Mouse (Mus musculus): ENCODE data around the gene Nploc4. TPM values are rescaled to one million over a fixed set of nuclear protein-coding genes. Genes with fewer than 3 reads are reported as not detected.

The Nploc4 gene
- 33.5 and 34.8 TPM in 2 replicates for polyA plus RNA-seq (2015; fragmentation: Nextera tagmentation; extraction: Ambion mirVana)

GRCm38 (mm10) chr11:120437152-120437856 lies at the start of gene Nploc4:
Gene Nploc4 (minus strand): TSS chr11:120437708.
- ATAC-seq (replicated peaks; ENCODE audit: low FRiP score), result peak; percentile 90
- H3K27me3 ChIP-seq, result no peaks in the 10 kb centered on the region
- H3K36me3 ChIP-seq, result peaks cover 29% of the 10 kb centered on the region
- H3K27ac ChIP-seq, result peak within 1 kb of the TSS; percentile 83
- peaks cover 12% of the 10 kb centered on the region for H3K4me1 ChIP-seq
- peak within 1 kb of the TSS; percentile 99 for H3K9ac ChIP-seq
- H3K9me3 ChIP-seq (replicated peaks), result no peaks in the 10 kb centered on the region
- H3K4me3 ChIP-seq (replicated peaks), result peak within 1 kb of the TSS; percentile 93
- H3K4me2 ChIP-seq, result peak within 1 kb of the TSS; percentile 76
- WGBS, result under 1% methylated on average over 63 of the region's 77 CpGs

- Histone ChIP-seq H3K36me3 (peaks cover 76% of the 10 kb centered on the region), H3K27ac (peak overlapping the region; percentile 87), H3K4me1 (peaks cover 44% of the 10 kb centered on the region), H3K9ac (peak overlapping the region; percentile 93), H3K4me3 (replicated peaks) (peak overlapping the region; percentile 99), H3K27me3 (no peaks in the 10 kb centered on the region), H3K4me2 (peak overlapping the region; percentile 70), H3K9me3 (replicated peaks) (no peaks in the 10 kb centered on the region)
- no peak for ATAC-seq (replicated peaks; ENCODE audit: low FRiP score)
- 7% methylated on average over 10 of the region's 10 CpGs for WGBS
These were observed 47.7 kb upstream of the Nploc4 start for GRCm38 (mm10) chr11:120485251-120485650.

GRCm38 (mm10) chr11:120484265-120484981 lies 46.9 kb upstream of the Nploc4 start, which contains the start of gene Mrpl12:
Gene Mrpl12 (plus strand): TSS chr11:120484613.
- Histone ChIP-seq H3K27me3 (no peaks in the 10 kb centered on the region), H3K9me3 (replicated peaks) (no peaks in the 10 kb centered on the region), H3K27ac (peak within 1 kb of the TSS; percentile 87), H3K4me3 (replicated peaks) (peak within 1 kb of the TSS; percentile 99), H3K36me3 (peaks cover 78% of the 10 kb centered on the region), H3K4me1 (peaks cover 36% of the 10 kb centered on the region), H3K4me2 (peak within 1 kb of the TSS; percentile 70), H3K9ac (peak within 1 kb of the TSS; percentile 93)
- under 1% methylated on average over 60 of the region's 60 CpGs for WGBS
- ATAC-seq (replicated peaks; ENCODE audit: low FRiP score), result peak; percentile 94

GRCm38 (mm10) chr11:120483448-120483934 lies 46.0 kb upstream of the Nploc4 start:
- 89% methylated on average over 7 of the region's 7 CpGs for WGBS
- H3K4me2 ChIP-seq, result peak overlapping the region; percentile 70

GRCm38 (mm10) chr11:120472052-120472451 lies 34.5 kb upstream of the Nploc4 start:
- ATAC-seq (replicated peaks; ENCODE audit: low FRiP score), result no peak
- no peak overlapping the region for H3K27ac ChIP-seq
- 96% methylated on average over 6 of the region's 6 CpGs for WGBS

More at GRCm38 (mm10) chr11:120483448-120483934, 46.0 kb upstream of the Nploc4 start:
- Histone ChIP-seq H3K27me3 (no peaks in the 10 kb centered on the region), H3K9me3 (replicated peaks) (no peaks in the 10 kb centered on the region), H3K4me3 (replicated peaks) (peak overlapping the region; percentile 99; the same call in 1 of the 2 replicates), H3K4me1 (peaks cover 26% of the 10 kb centered on the region), H3K9ac (peak overlapping the region; percentile 93), H3K36me3 (peaks cover 80% of the 10 kb centered on the region), H3K27ac (peak overlapping the region; percentile 87)
- no peak for ATAC-seq (replicated peaks; ENCODE audit: low FRiP score)

GRCm38 (mm10) chr11:120467736-120468092 lies 30.2 kb upstream of the Nploc4 start:
- no peak for ATAC-seq (replicated peaks; ENCODE audit: low FRiP score)
- H3K27ac ChIP-seq, result peak overlapping the region; percentile 60; the same call in 1 of the 2 replicates
- peak overlapping the region; percentile 100 for H3K4me3 ChIP-seq (replicated peaks)
- no peaks in the 10 kb centered on the region for H3K9me3 ChIP-seq (replicated peaks)
- H3K9ac ChIP-seq, result peak overlapping the region; percentile 95
- H3K36me3 ChIP-seq, result peaks cover 69% of the 10 kb centered on the region
- H3K4me2 ChIP-seq, result peak overlapping the region; percentile 85
- H3K4me1 ChIP-seq, result peaks cover 26% of the 10 kb centered on the region
- H3K27me3 ChIP-seq, result no peaks in the 10 kb centered on the region
- 1% methylated on average over 33 of the region's 33 CpGs for WGBS

More at GRCm38 (mm10) chr11:120472052-120472451, 34.5 kb upstream of the Nploc4 start:
- H3K36me3 ChIP-seq, result peaks cover 78% of the 10 kb centered on the region
- no peak overlapping the region for H3K4me3 ChIP-seq (replicated peaks)
- H3K4me2 ChIP-seq, result no peak overlapping the region
- no peaks in the 10 kb centered on the region for H3K27me3 ChIP-seq
- no peaks in the 10 kb centered on the region for H3K9me3 ChIP-seq (replicated peaks)
- no peak overlapping the region for H3K9ac ChIP-seq
- H3K4me1 ChIP-seq, result peaks cover 10% of the 10 kb centered on the region

- H3K4me3 ChIP-seq (replicated peaks), result peak within 1 kb of the TSS; percentile 100
- H3K4me1 ChIP-seq, result peaks cover 26% of the 10 kb centered on the region
- peak within 1 kb of the TSS; percentile 82 for H3K27ac ChIP-seq
- under 1% methylated on average over 54 of the region's 54 CpGs for WGBS
- no peaks in the 10 kb centered on the region for H3K9me3 ChIP-seq (replicated peaks)
- peak; percentile 100 for ATAC-seq (replicated peaks; ENCODE audit: low FRiP score)
- no peaks in the 10 kb centered on the region for H3K27me3 ChIP-seq
- H3K36me3 ChIP-seq, result peaks cover 69% of the 10 kb centered on the region
- H3K9ac ChIP-seq, result peak within 1 kb of the TSS; percentile 95
- peak within 1 kb of the TSS; percentile 85 for H3K4me2 ChIP-seq
These were observed 29.7 kb upstream of the Nploc4 start, which contains the start of gene Arl16 for GRCm38 (mm10) chr11:120467051-120467735. Gene Arl16 (minus strand): TSS chr11:120467607.

GRCm38 (mm10) chr11:120465521-120465920 lies 28.0 kb upstream of the Nploc4 start:
- no peak overlapping the region for H3K9ac ChIP-seq
- WGBS, result 80% methylated on average over 4 of the region's 4 CpGs
- peak overlapping the region; percentile 85 for H3K4me2 ChIP-seq
- H3K4me3 ChIP-seq (replicated peaks), result 0 out of 2 replicates have a peak overlapping the region, but pooled peaks have one; percentile 100
- H3K4me1 ChIP-seq, result peaks cover 26% of the 10 kb centered on the region
- no peaks in the 10 kb centered on the region for H3K9me3 ChIP-seq (replicated peaks)
- H3K27ac ChIP-seq, result no peak overlapping the region
- H3K27me3 ChIP-seq, result no peaks in the 10 kb centered on the region
- peaks cover 69% of the 10 kb centered on the region for H3K36me3 ChIP-seq
- ATAC-seq (replicated peaks; ENCODE audit: low FRiP score), result no peak

- no peak for ATAC-seq (replicated peaks; ENCODE audit: low FRiP score)
- 90% methylated on average over 5 of the region's 5 CpGs for WGBS
- Histone ChIP-seq H3K36me3 (peaks cover 68% of the 10 kb centered on the region), H3K9ac (no peak overlapping the region), H3K27me3 (no peaks in the 10 kb centered on the region), H3K4me2 (no peak overlapping the region), H3K4me3 (replicated peaks) (no peak overlapping the region), H3K9me3 (replicated peaks) (no peaks in the 10 kb centered on the region), H3K27ac (no peak overlapping the region), H3K4me1 (peaks cover 27% of the 10 kb centered on the region)
These were observed 26.9 kb upstream of the Nploc4 start for GRCm38 (mm10) chr11:120464365-120464764.

- WGBS, result 96% methylated on average over 2 of the region's 2 CpGs
- peaks cover 67% of the 10 kb centered on the region for H3K36me3 ChIP-seq
- H3K27me3 ChIP-seq, result no peaks in the 10 kb centered on the region
- no peak overlapping the region for H3K9ac ChIP-seq
- no peak for ATAC-seq (replicated peaks; ENCODE audit: low FRiP score)
- no peak overlapping the region for H3K4me3 ChIP-seq (replicated peaks)
- peaks cover 32% of the 10 kb centered on the region for H3K4me1 ChIP-seq
- H3K27ac ChIP-seq, result no peak overlapping the region
- no peaks in the 10 kb centered on the region for H3K9me3 ChIP-seq (replicated peaks)
- H3K4me2 ChIP-seq, result no peak overlapping the region
These were observed 26.0 kb upstream of the Nploc4 start for GRCm38 (mm10) chr11:120463536-120463935.

- no peak for ATAC-seq (replicated peaks; ENCODE audit: low FRiP score)
- 65% methylated on average over 6 of the region's 6 CpGs for WGBS
These were observed 21.5 kb upstream of the Nploc4 start for GRCm38 (mm10) chr11:120458847-120459597.

More at GRCm38 (mm10) chr11:120458847-120459597, 21.5 kb upstream of the Nploc4 start:
- no peaks in the 10 kb centered on the region for H3K9me3 ChIP-seq (replicated peaks)
- H3K27ac ChIP-seq, result no peak overlapping the region
- peak overlapping the region; percentile 94 for H3K4me3 ChIP-seq (replicated peaks)
- peaks cover 23% of the 10 kb centered on the region for H3K4me1 ChIP-seq
- peak overlapping the region; percentile 98 for H3K9ac ChIP-seq
- H3K36me3 ChIP-seq, result peaks cover 53% of the 10 kb centered on the region
- H3K27me3 ChIP-seq, result no peaks in the 10 kb centered on the region
- H3K4me2 ChIP-seq, result peak overlapping the region; percentile 85

All from kidney, embryonic 15.5 days (tissue).